Mouse (Mus musculus) CH12.LX (cell line): Measurements from ENCODE around the gene Olfr1393. TPM values are rescaled to one million over a fixed set of nuclear protein-coding genes. Genes with fewer than 3 reads are reported as not detected.

Experiments
- DNase-seq: peaks from one replicate; pipeline ENCODE4 v3.0.0-alpha.2; 2013; ENCODE audit errors: extremely low read depth
- H3K27ac ChIP-seq: 2 replicates; pipeline ENCODE4 v1.5.1; 2012; ENCODE audit warnings: low read depth, mild to moderate bottlenecking, control low read depth, moderate library complexity; ENCODE audit not compliant: insufficient read depth
- H3K27me3 ChIP-seq: replicated peaks from 2 replicates; pipeline ENCODE3; 2012; ENCODE audit warnings: inconsistent platforms
- H3K36me3 ChIP-seq, 2 experiments: replicated peaks in 1 of 2; 2 replicates each; pipeline versions ENCODE3 to v1.6.1; 2012; ENCODE audit warnings: inconsistent platforms in 1 of 2, low read length in 1 of 2, mild to moderate bottlenecking in 1 of 2, mixed read lengths in 1 of 2, moderate library complexity in 1 of 2; ENCODE audit not compliant: control insufficient read depth in 1 of 2, insufficient read depth in 1 of 2
- H3K4me1 ChIP-seq, 2 experiments: 2 replicates each; pipeline ENCODE4 v1.6.1; 2012; ENCODE audit warnings: inconsistent platforms in 1 of 2, moderate library complexity in 1 of 2; ENCODE audit not compliant: insufficient read depth in 2 of 2, control insufficient read depth in 1 of 2
- H3K4me2 ChIP-seq: 2 replicates; pipeline ENCODE4 v1.6.1; 2012; ENCODE audit warnings: low read depth, mild to moderate bottlenecking, control low read depth; ENCODE audit not compliant: poor library complexity, insufficient read depth, severe bottlenecking
- H3K4me3 ChIP-seq, 3 experiments: fragments of 150-350 bp in 1 of 3; sonication (generic) in 1 of 3; replicated peaks in 1 of 3; 2 replicates each; pipeline versions ENCODE3 to v1.5.1; 2011 to 2012; ENCODE audit warnings: low read depth in 2 of 3, low read length in 2 of 3, mild to moderate bottlenecking in 2 of 3, moderate library complexity in 2 of 3, control low read depth in 1 of 3, improper control_type of control experiment in 1 of 3, inconsistent platforms in 1 of 3, mixed read lengths in 1 of 3; ENCODE audit not compliant: poor library complexity in 1 of 3
- H3K79me2 ChIP-seq: replicated peaks from 2 replicates; pipeline ENCODE4 v1.6.1; 2012; ENCODE audit warnings: mild to moderate bottlenecking, moderate library complexity; ENCODE audit not compliant: control insufficient read depth, poor library complexity, insufficient read depth, severe bottlenecking; ENCODE audit errors: extremely low read depth
- H3K9ac ChIP-seq: 2 replicates; pipeline ENCODE4 v1.6.1; 2012; ENCODE audit warnings: low read depth, mild to moderate bottlenecking, control low read depth, moderate library complexity; ENCODE audit not compliant: insufficient read depth
- H3K9me3 ChIP-seq: replicated peaks from 2 replicates; pipeline ENCODE3; 2012; ENCODE audit warnings: low read length, inconsistent platforms, mixed read lengths
- CHD1 ChIP-seq: IDR thresholded peaks from 2 replicates; pipeline ENCODE4 v1.6.1; 2012; ENCODE audit warnings: low read depth, low read length, improper control_type of control experiment, inconsistent platforms
- CHD2 ChIP-seq: IDR thresholded peaks from 2 replicates; pipeline ENCODE4 v1.6.1; 2011; ENCODE audit warnings: low read length, improper control_type of control experiment
- CTCF ChIP-seq, 2 experiments: IDR thresholded peaks in 1 of 2; conservative IDR thresholded peaks in 1 of 2; 2 replicates each; pipeline ENCODE4 v1.5.1; 2011 to 2012; ENCODE audit warnings: low read depth in 2 of 2, low read length in 2 of 2, improper control_type of control experiment in 1 of 2, inconsistent platforms in 1 of 2, mild to moderate bottlenecking in 1 of 2, moderate library complexity in 1 of 2
- HCFC1 ChIP-seq: IDR thresholded peaks from 2 replicates; pipeline ENCODE4 v1.6.1; 2012; ENCODE audit warnings: low read depth, mild to moderate bottlenecking, inconsistent platforms, low read length, improper control_type of control experiment
- IRF4 ChIP-seq: IDR thresholded peaks from 2 replicates; pipeline ENCODE4 v1.6.1; 2014; ENCODE audit warnings: low read depth, mild to moderate bottlenecking, inconsistent platforms, low read length, improper control_type of control experiment
- JUND ChIP-seq: conservative IDR thresholded peaks from 2 replicates; pipeline ENCODE4 v1.6.1; 2011; ENCODE audit warnings: low read depth, low read length, improper control_type of control experiment
- KAT2A ChIP-seq: IDR thresholded peaks from 2 replicates; pipeline ENCODE4 v1.6.1; 2012; ENCODE audit warnings: low read length, improper control_type of control experiment, inconsistent platforms; ENCODE audit not compliant: insufficient replicate concordance
- MAFK ChIP-seq: IDR thresholded peaks from 2 replicates; pipeline ENCODE4 v1.6.1; 2011; ENCODE audit warnings: low read length, improper control_type of control experiment; ENCODE audit not compliant: insufficient replicate concordance
- MAX ChIP-seq: IDR thresholded peaks from 2 replicates; pipeline ENCODE4 v1.6.1; 2011; ENCODE audit warnings: low read length, improper control_type of control experiment
- MAZ ChIP-seq: IDR thresholded peaks from 2 replicates; pipeline ENCODE4 v1.6.1; 2012; ENCODE audit warnings: low read depth, mild to moderate bottlenecking, inconsistent platforms, low read length, improper control_type of control experiment, moderate library complexity
- MEF2A ChIP-seq: IDR thresholded peaks from 2 replicates; pipeline ENCODE4 v1.6.1; 2014; ENCODE audit warnings: low read depth, mild to moderate bottlenecking, inconsistent platforms, low read length, improper control_type of control experiment, borderline replicate concordance
- MXI1 ChIP-seq: IDR thresholded peaks from 2 replicates; pipeline ENCODE4 v1.6.1; 2011; ENCODE audit warnings: mild to moderate bottlenecking, low read depth, low read length, improper control_type of control experiment
- MYC ChIP-seq: IDR thresholded peaks from 2 replicates; pipeline ENCODE4 v1.6.1; 2011; ENCODE audit warnings: low read depth, mild to moderate bottlenecking, improper control_type of control experiment, low read length
- PAX5 ChIP-seq: IDR thresholded peaks from 2 replicates; pipeline ENCODE4 v1.6.1; 2012; ENCODE audit warnings: low read length, inconsistent platforms, mixed read lengths
- RAD21 ChIP-seq: IDR thresholded peaks from 2 replicates; pipeline ENCODE4 v1.6.1; 2011; ENCODE audit warnings: low read depth, mild to moderate bottlenecking, low read length, improper control_type of control experiment, moderate library complexity
- SMC3 ChIP-seq: IDR thresholded peaks from 2 replicates; pipeline ENCODE4 v1.6.1; 2011; ENCODE audit warnings: low read depth, low read length, improper control_type of control experiment
- TCF12 ChIP-seq: IDR thresholded peaks from 2 replicates; pipeline ENCODE4 v1.6.1; 2014; ENCODE audit warnings: low read depth, mild to moderate bottlenecking, inconsistent platforms, low read length, improper control_type of control experiment
- USF1 ChIP-seq: IDR thresholded peaks from 2 replicates; pipeline ENCODE4 v1.6.1; 2014; ENCODE audit warnings: low read depth, mild to moderate bottlenecking, inconsistent platforms, low read length, improper control_type of control experiment
- USF2 ChIP-seq: conservative IDR thresholded peaks from 2 replicates; pipeline ENCODE4 v1.6.1; 2011; ENCODE audit warnings: low read depth, low read length, improper control_type of control experiment
- ZC3H11A ChIP-seq: IDR thresholded peaks from 2 replicates; pipeline ENCODE4 v1.6.1; 2012; ENCODE audit warnings: low read depth, mild to moderate bottlenecking, inconsistent platforms, low read length, improper control_type of control experiment
- ZKSCAN1 ChIP-seq: IDR thresholded peaks from 2 replicates; pipeline ENCODE4 v1.6.1; 2012; ENCODE audit warnings: low read depth, inconsistent platforms, low read length, improper control_type of control experiment, borderline replicate concordance
- ZNF384 ChIP-seq: IDR thresholded peaks from 2 replicates; pipeline ENCODE4 v1.6.1; 2012; ENCODE audit warnings: low read depth, low read length, improper control_type of control experiment, inconsistent platforms
- dilution Hi-C: fragments of 300-500 bp; cut with MboI; formaldehyde crosslinking; loops from 2 replicates; pipeline ENCODE4 v1.14.3; 2020; ENCODE audit warnings: low sequenced_read_pairs; ENCODE audit not compliant: extremely low pct_unique_long_range_greater_than_20kb, extremely low pct_ligation_motif_present
- in situ Hi-C: fragments of 300-500 bp; cut with MboI; formaldehyde crosslinking; loops from 3 replicates; pipeline ENCODE4 v1.14.3; 2019; ENCODE audit warnings: low sequenced_read_pairs, low pct_ligation_motif_present, low pct_unique_long_range_greater_than_20kb, mixed read lengths
- polyA plus RNA-seq: library from polyadenylated mRNA; unstranded; fragments of >175 nt; gene quantifications from 2 replicates; pipeline ENCODE4 v1.2.1, GENCODE M21; 2012; ENCODE audit warnings: low read depth; ENCODE audit not compliant: insufficient read length
- total RNA-seq, 2 experiments: library from RNA; depleted of rRNA; stranded (reverse); fragments of 300-350 nt in 1 of 2; fragments of >200 nt in 1 of 2; gene quantifications; 2 replicates each; pipeline ENCODE4 v1.2.3; 2012 to 2014

Gene Olfr1393
- total and polyA plus RNA-seq, 3 experiments = 0.10 TPM; not detected in 2

GRCm38 (mm10) chr11:49240310-49240709 is 37.8 kb upstream of the Olfr1393 start:
- H3K36me3 ChIP-seq = no peaks in the 10 kb centered on the region
- dilution Hi-C loops (no loop called here), in situ Hi-C loops (loop anchor here (5.0 kb wide), 1 partner anchor 368 kb away; the partner anchor contains the start of gene Irgm1)
- no peak overlapping the region for H3K9ac ChIP-seq
- TF ChIP-seq HCFC1 (no peak), IRF4 (no peak)
- no peak overlapping the region for H3K4me3 ChIP-seq
- H3K4me1 ChIP-seq = peaks cover 8 to 65% of the 10 kb centered on the region in 2 experiments; a peak in 3 of 4 replicates
- DNase-seq = no peak
- no peaks in the 10 kb centered on the region for H3K9me3 ChIP-seq
- H3K4me2 ChIP-seq = no peak overlapping the region
- no peaks in the 10 kb centered on the region for H3K27me3 ChIP-seq
- peaks cover 3% of the 10 kb centered on the region; the same call in 1 of the 2 replicates for H3K79me2 ChIP-seq
- H3K27ac ChIP-seq = no peak overlapping the region

- Histone ChIP-seq H3K4me1 (peaks cover 8 to 59% of the 10 kb centered on the region in 2 experiments; a peak in 3 of 4 replicates), H3K9me3 (no peaks in the 10 kb centered on the region), H3K36me3 (no peaks in the 10 kb centered on the region), H3K9ac (0 out of 2 replicates have a peak overlapping the region, but pooled peaks have one; percentile 29), H3K27me3 (no peaks in the 10 kb centered on the region), H3K4me3 (no peak overlapping the region)
- dilution Hi-C loops = no loop called here
- DNase-seq = no peak
- TF ChIP-seq MYC = no peak
- no peak for TF ChIP-seq USF2
- TF ChIP-seq PAX5 = no peak
- no peak for TF ChIP-seq JUND
- no peak for TF ChIP-seq MAX
- TF ChIP-seq CTCF (conservative IDR thresholded peaks at IDR 0.05 in 1 of 2, IDR thresholded peaks at IDR 0.05 in 1 of 2; ENCODE audit: low read depth in 2 of 2, low read length in 2 of 2) = peak in 1 of 2 experiments; percentile 77; a peak in 2 of 4 replicates
- TF ChIP-seq MAFK = no peak
- TF ChIP-seq ZC3H11A = 0 out of 2 replicates have a peak, but pooled peaks have one; percentile 10
- no peak for TF ChIP-seq TCF12
- TF ChIP-seq SMC3 = peak; percentile 82
- no peak for TF ChIP-seq HCFC1
- peak; percentile 81 for TF ChIP-seq RAD21
- no peak for TF ChIP-seq KAT2A
- no peak for TF ChIP-seq ZNF384
- TF ChIP-seq USF1 = no peak
- TF ChIP-seq CHD1 = no peak
- TF ChIP-seq MEF2A = no peak
- TF ChIP-seq CHD2 = no peak
- TF ChIP-seq MAZ = no peak
- TF ChIP-seq MXI1 = no peak
- TF ChIP-seq ZKSCAN1 = no peak
- TF ChIP-seq, all 38 proteins: peak for 4
- in situ Hi-C loops = loop anchor here (5.0 kb wide), 1 partner anchor 369 kb away; the partner anchor contains the start of gene Irgm1
- Histone ChIP-seq H3K79me2 (peaks cover 8% of the 10 kb centered on the region), H3K4me2 (peak overlapping the region; percentile 84; the same call in 1 of the 2 replicates), H3K27ac (0 out of 2 replicates have a peak overlapping the region, but pooled peaks have one; percentile 29)
Observed at GRCm38 (mm10) chr11:49240874-49241273, 37.2 kb upstream of the Olfr1393 start.
